ENCODE assay signal across 25 mouse cellular contexts in genomic region chr7:99823045-99823663, GRCm38 (mm10). TPM values are rescaled to one million over a fixed set of nuclear protein-coding genes. Genes with fewer than 3 reads are reported as not detected.
DNase-seq lines count a peak whose midpoint lies in the region; ATAC-seq and TF ChIP-seq lines count a peak whose summit lies in the region.
"Had no signal": no experiment of that assay in that cellular context is flagged by ENCODE, and none has a peak within 500 bp of the region (broad histone marks: within the 10 kb centered on the region; RNA-seq: fewer than 3 reads in every experiment).

No protein-coding gene starts in this region.

- H3K4me2 ChIP-seq in liver, postnatal 0 days (ENCODE audit: low read depth, low read length) = peak overlapping the region; percentile 58
- H3K4me2 ChIP-seq in midbrain, embryonic 16.5 days (ENCODE audit: low read length) = no peak overlapping the region
- H3K4me2 ChIP-seq: embryonic facial prominence, embryonic 12.5 days; heart, embryonic 13.5 days; hindbrain, embryonic 14.5 days; lung, embryonic 14.5 days; neural tube, embryonic 12.5 days had no signal

- peaks cover 63% of the 10 kb centered on the region for H3K36me3 ChIP-seq in erythroblast, embryonic 14.5 days (ENCODE audit: control insufficient read depth)
- peaks cover 15% of the 10 kb centered on the region; the same call in 1 of the 2 replicates for H3K36me3 ChIP-seq in liver, postnatal 0 days (replicated peaks; ENCODE audit: insufficient read depth, low read length)
- H3K36me3 ChIP-seq in midbrain, embryonic 16.5 days (ENCODE audit: control insufficient read depth, insufficient read depth, low read length) = no peaks in the 10 kb centered on the region
- H3K36me3 ChIP-seq: embryonic facial prominence, embryonic 12.5 days; forebrain, embryonic 10.5 days; limb, embryonic 10.5 days; neural tube, embryonic 12.5 days had no signal

- H3K9ac ChIP-seq in liver, postnatal 0 days (replicated peaks) = no peak overlapping the region; the same call in 1 of the 2 replicates
- H3K9ac ChIP-seq in midbrain, embryonic 16.5 days (ENCODE audit: low read depth, low read length) = no peak overlapping the region
- H3K9ac ChIP-seq: embryonic facial prominence, embryonic 12.5 days; heart, embryonic 13.5 days; hindbrain, embryonic 14.5 days; lung, embryonic 14.5 days; neural tube, embryonic 12.5 days had no signal

- no peak for ATAC-seq in erythroblast, adult 5-6 weeks (replicated peaks; ENCODE audit: low FRiP score, poor library complexity, severe bottlenecking)
- ATAC-seq in liver, postnatal 0 days = no peak
- no peak for ATAC-seq in midbrain, embryonic 16.5 days

- no peaks in the 10 kb centered on the region for H3K27me3 ChIP-seq in erythroblast, embryonic 14.5 days (ENCODE audit: control insufficient read depth)
- no peaks in the 10 kb centered on the region for H3K27me3 ChIP-seq in liver, postnatal 0 days (ENCODE audit: insufficient read depth, low read length)
- no peaks in the 10 kb centered on the region for H3K27me3 ChIP-seq in midbrain, embryonic 16.5 days (ENCODE audit: control insufficient read depth, insufficient read depth, low read depth, low read length)
- H3K27me3 ChIP-seq: embryonic facial prominence, embryonic 12.5 days; heart, embryonic 13.5 days; neural tube, embryonic 12.5 days had no signal

- H3K4me1 ChIP-seq in erythroblast, embryonic 14.5 days (ENCODE audit: control insufficient read depth) = peaks cover 65% of the 10 kb centered on the region
- H3K4me1 ChIP-seq in liver, postnatal 0 days (ENCODE audit: insufficient read depth) = peaks cover 22% of the 10 kb centered on the region
- no peaks in the 10 kb centered on the region for H3K4me1 ChIP-seq in midbrain, embryonic 16.5 days (ENCODE audit: control insufficient read depth, insufficient read depth, low read length)
- H3K4me1 ChIP-seq: embryonic facial prominence, embryonic 12.5 days; neural tube, embryonic 12.5 days had no signal

- H3K4me3 ChIP-seq in erythroblast, embryonic 14.5 days (replicated peaks) = peak overlapping the region; percentile 38
- H3K4me3 ChIP-seq in liver, postnatal 0 days (ENCODE audit: low read depth, low read length) = no peak overlapping the region
- H3K4me3 ChIP-seq in midbrain, embryonic 16.5 days (ENCODE audit: low read depth, low read length) = no peak overlapping the region
- H3K4me3 ChIP-seq: embryonic facial prominence, embryonic 12.5 days; forebrain, embryonic 10.5 days; heart, embryonic 13.5 days; limb, embryonic 10.5 days; neural tube, embryonic 12.5 days had no signal

- DNase-seq in CD4-positive helper T cell, adult 2 months (ENCODE audit: low read depth, low spot score) = peak; percentile 48
- DNase-seq in induced T-regulatory cell, adult 2 months (ENCODE audit: low read depth) = peak; percentile 71
- DNase-seq in liver, postnatal 0 days = no peak
- DNase-seq in spleen, postnatal 14 days (ENCODE audit: low spot score in 2 of 2) = no peak
- DNase-seq in embryo, embryonic 10 days (ENCODE audit: low spot score) = no peak
- DNase-seq: adrenal gland, adult 2 months; cerebellum, adult 18-20 months; gastrocnemius, postnatal 14 days; kidney, adult 11 months; kidney, postnatal 25 days; layer of hippocampus, postnatal 36 days had no signal

- TF ChIP-seq CTCF in liver, postnatal 0 days (IDR thresholded peaks at IDR 0.05; ENCODE audit: low read depth) = no peak

- TF ChIP-seq EP300 in liver, postnatal 0 days (IDR thresholded peaks at IDR 0.05; ENCODE audit: low read depth) = no peak

- 80% methylated on average over 10 of the region's 10 CpGs for WGBS in liver, postnatal 0 days (ENCODE audit: insufficient replicate concordance)
- 92% methylated on average over 10 of the region's 10 CpGs for WGBS in midbrain, embryonic 16.5 days

- H3K9me3 ChIP-seq in erythroblast, embryonic 14.5 days (ENCODE audit: control insufficient read depth, low read length) = no peaks in the 10 kb centered on the region
- no peaks in the 10 kb centered on the region for H3K9me3 ChIP-seq in liver, postnatal 0 days (ENCODE audit: low read length)
- H3K9me3 ChIP-seq in midbrain, embryonic 16.5 days (replicated peaks; ENCODE audit: control insufficient read depth, low read length, poor library complexity, severe bottlenecking) = no peaks in the 10 kb centered on the region
- H3K9me3 ChIP-seq: embryonic facial prominence, embryonic 12.5 days; forebrain, embryonic 10.5 days; heart, embryonic 13.5 days; limb, embryonic 10.5 days; neural tube, embryonic 12.5 days had no signal

- peak overlapping the region; percentile 61 for H3K27ac ChIP-seq in liver, postnatal 0 days (ENCODE audit: low read depth)
- H3K27ac ChIP-seq in midbrain, embryonic 16.5 days (ENCODE audit: low read length) = no peak overlapping the region
- H3K27ac ChIP-seq: embryonic facial prominence, embryonic 12.5 days; forebrain, embryonic 10.5 days; hindbrain, embryonic 14.5 days; limb, embryonic 10.5 days; neural tube, embryonic 12.5 days had no signal

RNA-seq across cellular contexts. Expression of gene Neu3, which starts 5.1 kb away (rescaled TPM):
- polyA plus RNA-seq in erythroblast, embryonic 14.5 days (2012) = 0.39 and 0.51 TPM in 2 replicates
- total RNA-seq in erythroblast, adult 5-6 weeks (2015; ENCODE audit: low replicate concordance) = 3.8 and 6.5 TPM in 2 replicates
- total RNA-seq in erythroblast, adult 5-6 weeks (2017; ENCODE audit: low replicate concordance) = 11.9 and 12.8 TPM in 2 replicates
- polyA plus RNA-seq in liver, postnatal 0 days (2015; fragmentation: Nextera tagmentation; extraction: Ambion mirVana) = 2.4 and 2.9 TPM in 2 replicates
- polyA plus RNA-seq in midbrain, embryonic 16.5 days (2015; fragmentation: Nextera tagmentation; extraction: Ambion mirVana) = 1.5 and 2.5 TPM in 2 replicates

RNA-seq across cellular contexts. Expression of gene Xrra1, which starts 35.8 kb away (rescaled TPM):
- polyA plus RNA-seq in erythroblast, embryonic 14.5 days (2012) = 0.03 TPM in 1 of 2 replicates, not detected in the other
- not detected in 2 replicates for total RNA-seq in erythroblast, adult 5-6 weeks (2015; ENCODE audit: low replicate concordance)
- total RNA-seq in erythroblast, adult 5-6 weeks (2017; ENCODE audit: low replicate concordance) = not detected in 2 replicates
- polyA plus RNA-seq in liver, postnatal 0 days (2015; fragmentation: Nextera tagmentation; extraction: Ambion mirVana) = 0.04 and 0.07 TPM in 2 replicates
- polyA plus RNA-seq in midbrain, embryonic 16.5 days (2015; fragmentation: Nextera tagmentation; extraction: Ambion mirVana) = 1.1 and 1.3 TPM in 2 replicates

RNA-seq across cellular contexts. Expression of gene Spcs2, which starts 40.1 kb away (rescaled TPM):
- 2.5 and 5.9 TPM in 2 replicates for polyA plus RNA-seq in erythroblast, embryonic 14.5 days (2012)
- 58.4 and 63.5 TPM in 2 replicates for total RNA-seq in erythroblast, adult 5-6 weeks (2015; ENCODE audit: low replicate concordance)
- 51.9 and 60.6 TPM in 2 replicates for total RNA-seq in erythroblast, adult 5-6 weeks (2017; ENCODE audit: low replicate concordance)
- polyA plus RNA-seq in liver, postnatal 0 days (2015; fragmentation: Nextera tagmentation; extraction: Ambion mirVana) = 156 and 165 TPM in 2 replicates
- 286 and 308 TPM in 2 replicates for polyA plus RNA-seq in midbrain, embryonic 16.5 days (2015; fragmentation: Nextera tagmentation; extraction: Ambion mirVana)

RNA-seq across cellular contexts. Expression of gene Olfr521, which starts 59.8 kb away (rescaled TPM):
- polyA plus RNA-seq in erythroblast, embryonic 14.5 days (2012) = not detected in 2 replicates
- total RNA-seq in erythroblast, adult 5-6 weeks (2015; ENCODE audit: low replicate concordance) = not detected in 2 replicates
- total RNA-seq in erythroblast, adult 5-6 weeks (2017; ENCODE audit: low replicate concordance) = not detected in 2 replicates
- polyA plus RNA-seq in liver, postnatal 0 days (2015; fragmentation: Nextera tagmentation; extraction: Ambion mirVana) = not detected in 2 replicates
- polyA plus RNA-seq in midbrain, embryonic 16.5 days (2015; fragmentation: Nextera tagmentation; extraction: Ambion mirVana) = not detected in 2 replicates
- total RNA-seq: adrenal gland, adult 2 months; gastrocnemius, postnatal 14 days; layer of hippocampus, postnatal 36 days; midbrain, postnatal 0 days had no signal
- polyA plus RNA-seq: adrenal gland, adult 2 months; embryonic facial prominence, embryonic 12.5 days; forebrain, embryonic 10.5 days; frontal cortex, adult 2 months; heart, embryonic 13.5 days; hindbrain, embryonic 14.5 days; limb, embryonic 10.5 days; lung, embryonic 14.5 days; midbrain, postnatal 0 days; neural tube, embryonic 12.5 days; stomach, embryonic 14.5 days; urinary bladder, adult 2 months had no signal

Comparison
In these comparisons a context has a peak if more than half of its experiments do, and no peak if none do; other contexts are left out.
1. DNase-seq: peak in CD4-positive helper T cell, adult 2 months (single experiment) and induced T-regulatory cell, adult 2 months (single experiment); none in liver, postnatal 0 days (single experiment), spleen, postnatal 14 days (0 of 2) and embryo, embryonic 10 days (single experiment).
2. RNA of gene Spcs2, which starts 40.1 kb away (polyA plus RNA-seq): 286 to 308 TPM in midbrain, embryonic 16.5 days and 156 to 165 TPM in liver, postnatal 0 days; 2.5 to 5.9 TPM in erythroblast, embryonic 14.5 days; every median in the first group is over 10 times any median in the second.